Mouse (Mus musculus) cortical plate, adult 2 months (tissue): ENCODE results near the gene Hydin. TPM values are rescaled to one million over a fixed set of nuclear protein-coding genes. Genes with fewer than 3 reads are reported as not detected.

ENCODE experiments used
- H3K27ac ChIP-seq: fragments of 200-500 bp; 2 replicates; pipeline ENCODE4 v1.5.1; 2012; ENCODE audit warnings: low read length, control low read depth, inconsistent platforms; ENCODE audit not compliant: insufficient read depth
- H3K4me1 ChIP-seq: fragments of 200-500 bp; 2 replicates; pipeline ENCODE4 v1.6.1; 2011; ENCODE audit warnings: low read length; ENCODE audit not compliant: control insufficient read depth, insufficient read depth
- H3K4me3 ChIP-seq: fragments of 200-500 bp; 2 replicates; pipeline ENCODE4 v1.5.1; 2011; ENCODE audit warnings: mild to moderate bottlenecking, low read length, control low read depth; ENCODE audit not compliant: insufficient read depth
- CTCF ChIP-seq: fragments of 200-500 bp; IDR thresholded peaks from 2 replicates; pipeline ENCODE4 v1.5.1; 2011; ENCODE audit warnings: mild to moderate bottlenecking, control low read depth, low read length; ENCODE audit not compliant: insufficient read depth; ENCODE audit errors: extremely low read depth
- POLR2A ChIP-seq: fragments of 200-500 bp; IDR thresholded peaks from 2 replicates; pipeline ENCODE4 v1.6.1; 2011; ENCODE audit warnings: mild to moderate bottlenecking, low read length, control low read depth; ENCODE audit not compliant: insufficient read depth; ENCODE audit errors: extremely low read depth
- polyA plus RNA-seq: library from polyadenylated mRNA; depleted of rRNA; stranded (reverse); fragments of >200 nt; gene quantifications from 2 replicates; pipeline ENCODE4 v1.2.3, GENCODE M21; 2012

Gene Hydin
- polyA plus RNA-seq, 1 experiment, result 0.23 TPM

DNA sequence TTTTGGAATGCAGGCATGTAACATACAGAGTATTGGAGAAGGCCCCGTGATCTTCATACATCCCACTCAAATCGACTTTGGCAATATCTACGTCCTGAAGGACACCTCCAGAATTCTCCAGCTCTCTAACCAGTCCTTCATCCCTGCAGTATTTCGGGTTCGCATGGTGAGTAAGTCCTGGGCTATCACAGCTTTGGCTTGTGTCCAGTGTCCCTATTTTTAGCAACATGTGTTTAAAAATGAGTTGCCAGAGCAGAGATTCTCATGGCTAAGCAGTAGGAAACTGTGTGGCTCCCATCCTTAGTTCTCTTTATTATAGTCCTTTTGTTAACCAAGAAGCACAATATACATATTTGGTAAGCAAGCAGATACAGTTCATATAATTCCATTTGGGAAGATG lies 152.9 kb downstream of the Hydin start:
- H3K27ac ChIP-seq, result no peak overlapping the region
- H3K4me1 ChIP-seq, result peaks cover 2% of the 10 kb centered on the region; the same call in 1 of the 2 replicates
- H3K4me3 ChIP-seq, result no peak overlapping the region
- no peak for TF ChIP-seq CTCF
- no peak for TF ChIP-seq POLR2A

DNA sequence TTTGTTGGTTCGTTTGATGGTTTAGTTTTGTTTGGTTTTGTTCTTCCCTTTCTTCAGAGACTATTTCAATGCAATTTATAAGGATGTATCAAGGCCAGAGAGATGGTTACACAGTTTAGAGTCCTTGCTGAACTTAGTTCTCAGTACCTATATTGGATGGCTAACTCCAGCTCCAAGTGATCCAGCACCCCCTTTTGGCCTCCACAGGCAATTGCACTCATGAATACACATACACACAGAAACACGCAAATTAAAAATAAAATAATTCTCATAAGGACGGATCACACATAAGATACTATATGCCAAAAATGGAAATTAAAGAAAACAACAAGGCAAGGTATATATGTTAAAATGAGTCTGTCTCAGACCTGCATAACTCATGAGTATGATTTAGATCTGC lies 153.4 kb downstream of the Hydin start:
- H3K27ac ChIP-seq, result no peak overlapping the region
- H3K4me3 ChIP-seq, result no peak overlapping the region
- H3K4me1 ChIP-seq, result peaks cover 2% of the 10 kb centered on the region; the same call in 1 of the 2 replicates
- TF ChIP-seq CTCF, result no peak
- TF ChIP-seq POLR2A, result no peak

GRCm38 (mm10) chr8:110424146-110424545 lies 157.4 kb downstream of the Hydin start:
- no peak overlapping the region for H3K27ac ChIP-seq
- TF ChIP-seq POLR2A, result no peak
- no peak for TF ChIP-seq CTCF
- H3K4me3 ChIP-seq, result no peak overlapping the region
- peaks cover 2% of the 10 kb centered on the region; the same call in 1 of the 2 replicates for H3K4me1 ChIP-seq

DNA sequence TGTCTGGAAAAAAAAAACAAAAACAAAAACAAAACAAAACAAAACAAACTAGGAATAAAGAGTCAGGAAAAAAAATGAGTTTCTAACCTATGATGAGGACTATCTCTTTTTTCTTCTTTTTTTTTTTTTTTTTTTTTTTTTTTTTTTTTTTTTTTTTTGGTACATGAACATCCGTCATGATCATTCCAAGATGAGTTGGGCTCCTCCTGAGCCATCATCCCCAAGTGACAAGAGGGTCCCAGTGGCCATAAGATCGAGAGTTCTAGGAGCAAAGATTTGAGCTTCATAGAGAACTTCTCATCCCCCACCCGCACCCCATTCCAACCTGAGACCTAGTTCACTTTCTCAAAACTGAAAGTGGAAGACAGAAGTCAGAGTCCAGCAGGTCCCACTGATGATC lies 164.6 kb downstream of the Hydin start:
- H3K27ac ChIP-seq, result no peak overlapping the region
- H3K4me3 ChIP-seq, result no peak overlapping the region
- H3K4me1 ChIP-seq, result no peaks in the 10 kb centered on the region
- TF ChIP-seq CTCF (no peak), POLR2A (no peak)

GRCm38 (mm10) chr8:110440528-110440927 lies 173.8 kb downstream of the Hydin start:
- TF ChIP-seq CTCF, result no peak
- TF ChIP-seq POLR2A, result no peak
- H3K4me3 ChIP-seq, result no peak overlapping the region
- no peak overlapping the region for H3K27ac ChIP-seq
- H3K4me1 ChIP-seq, result no peaks in the 10 kb centered on the region

DNA sequence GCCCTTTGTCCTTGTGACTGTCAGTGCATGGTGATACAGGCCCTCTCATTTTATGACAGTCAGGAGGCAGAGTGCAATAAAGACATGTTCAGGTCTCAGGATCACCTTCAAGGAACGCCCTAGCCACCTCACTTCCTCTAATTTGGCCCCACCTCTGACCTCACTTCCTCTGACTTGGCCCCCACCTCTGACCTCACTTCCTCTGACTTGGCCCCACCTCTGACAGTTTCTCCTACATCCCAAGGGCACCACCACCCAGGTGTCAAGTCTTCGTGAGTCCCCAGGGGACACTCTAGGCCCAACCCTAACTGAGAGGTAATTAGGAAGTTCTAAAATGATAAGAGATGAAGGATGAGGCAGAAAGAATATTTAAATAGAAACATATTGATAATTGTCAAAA lies 177.5 kb downstream of the Hydin start:
- H3K27ac ChIP-seq, result no peak overlapping the region
- no peaks in the 10 kb centered on the region for H3K4me1 ChIP-seq
- TF ChIP-seq POLR2A (no peak), CTCF (no peak)
- no peak overlapping the region for H3K4me3 ChIP-seq

GRCm38 (mm10) chr8:110450463-110450862 lies 183.7 kb downstream of the Hydin start:
- TF ChIP-seq CTCF (no peak), POLR2A (no peak)
- Histone ChIP-seq H3K4me1 (no peaks in the 10 kb centered on the region), H3K4me3 (no peak overlapping the region), H3K27ac (no peak overlapping the region)

GRCm38 (mm10) chr8:110454466-110454865 lies 187.7 kb downstream of the Hydin start:
- H3K4me3 ChIP-seq, result no peak overlapping the region
- no peaks in the 10 kb centered on the region; the same call in 1 of the 2 replicates for H3K4me1 ChIP-seq
- TF ChIP-seq POLR2A (no peak), CTCF (no peak)
- no peak overlapping the region for H3K27ac ChIP-seq

GRCm38 (mm10) chr8:110457424-110457823 lies 190.6 kb downstream of the Hydin start:
- TF ChIP-seq POLR2A (no peak), CTCF (no peak)
- Histone ChIP-seq H3K4me3 (no peak overlapping the region), H3K4me1 (no peaks in the 10 kb centered on the region; the same call in 1 of the 2 replicates)

GRCm38 (mm10) chr8:110462627-110463208 lies 195.9 kb downstream of the Hydin start:
- Histone ChIP-seq H3K27ac (no peak overlapping the region), H3K4me3 (no peak overlapping the region), H3K4me1 (no peaks in the 10 kb centered on the region)
- TF ChIP-seq POLR2A (no peak), CTCF (no peak)

More at GRCm38 (mm10) chr8:110457424-110457823, 190.6 kb downstream of the Hydin start:
- H3K27ac ChIP-seq, result no peak overlapping the region
